Mouse (Mus musculus) bone marrow macrophage, adult 2 months (primary cell): Measurements from ENCODE around the gene Fgfbp3. TPM values are rescaled to one million over a fixed set of nuclear protein-coding genes. Genes with fewer than 3 reads are reported as not detected.
A peak's percentile ranks its signal among the peaks of the same experiment; 100 is the strongest.

Source experiments
- H3K27ac ChIP-seq: 2 replicates; pipeline ENCODE4 v1.5.1; 2012; ENCODE audit warnings: low read depth, low read length; ENCODE audit not compliant: insufficient read depth
- H3K4me1 ChIP-seq: 2 replicates; pipeline ENCODE4 v1.6.1; 2012; ENCODE audit warnings: low read length; ENCODE audit not compliant: control insufficient read depth, insufficient read depth
- H3K4me3 ChIP-seq: 2 replicates; pipeline ENCODE4 v1.5.1; 2012; ENCODE audit warnings: mild to moderate bottlenecking, low read length, moderate library complexity; ENCODE audit not compliant: insufficient read depth
- CTCF ChIP-seq: IDR thresholded peaks from 2 replicates; pipeline ENCODE4 v1.5.1; 2012; ENCODE audit warnings: low read depth, mild to moderate bottlenecking, low read length, moderate library complexity
- POLR2A ChIP-seq: IDR thresholded peaks from 2 replicates; pipeline ENCODE4 v1.6.1; 2012; ENCODE audit warnings: mild to moderate bottlenecking, low read depth, low read length, borderline replicate concordance
- polyA plus RNA-seq: library from polyadenylated mRNA; stranded (reverse); fragments of >200 nt; gene quantifications from 2 replicates; pipeline ENCODE4 v1.2.4, GENCODE M21; 2012; ENCODE audit not compliant: missing spikeins, insufficient read depth, insufficient read length

Gene Fgfbp3
- polyA plus RNA-seq, 1 experiment = 2.1 TPM

- Histone ChIP-seq H3K4me1 (peaks cover 30% of the 10 kb centered on the region), H3K27ac (no peak overlapping the region), H3K4me3 (no peak overlapping the region)
- no peak for TF ChIP-seq CTCF
- no peak for TF ChIP-seq POLR2A
Observed at GRCm38 (mm10) chr19:36929816-36930215, 10.4 kb upstream of the Fgfbp3 start.

GRCm38 (mm10) chr19:36927800-36928361, 8.5 kb upstream of the Fgfbp3 start:
- H3K4me3 ChIP-seq = peak overlapping the region; percentile 49
- H3K27ac ChIP-seq = peak overlapping the region; percentile 79
- TF ChIP-seq POLR2A (no peak), CTCF (no peak)
- H3K4me1 ChIP-seq = peaks cover 28% of the 10 kb centered on the region

- H3K27ac ChIP-seq = peak overlapping the region; percentile 82
- peaks cover 24% of the 10 kb centered on the region for H3K4me1 ChIP-seq
- TF ChIP-seq CTCF (no peak), POLR2A (no peak)
- peak overlapping the region; percentile 94 for H3K4me3 ChIP-seq
Observed at GRCm38 (mm10) chr19:36926553-36927236, 7.3 kb upstream of the Fgfbp3 start.

GRCm38 (mm10) chr19:36925671-36926552, 6.5 kb upstream of the Fgfbp3 start, which contains the start of gene Btaf1:
Btaf1 (plus strand) TSS chr19:36926079.
- TF ChIP-seq CTCF (no peak), POLR2A (peak; percentile 31; the same call in 1 of the 2 replicates)
- H3K4me3 ChIP-seq = peak within 1 kb of the TSS; percentile 94
- peaks cover 18% of the 10 kb centered on the region for H3K4me1 ChIP-seq
- H3K27ac ChIP-seq = peak within 1 kb of the TSS; percentile 82

- Histone ChIP-seq H3K4me1 (peaks cover 2% of the 10 kb centered on the region), H3K4me3 (no peak overlapping the region), H3K27ac (no peak overlapping the region)
- TF ChIP-seq POLR2A = no peak
- no peak for TF ChIP-seq CTCF
Observed at GRCm38 (mm10) chr19:36922936-36923335, 3.5 kb upstream of the Fgfbp3 start.

GRCm38 (mm10) chr19:36922015-36922414, 2.6 kb upstream of the Fgfbp3 start:
- peaks cover 2% of the 10 kb centered on the region for H3K4me1 ChIP-seq
- no peak overlapping the region for H3K27ac ChIP-seq
- TF ChIP-seq CTCF = no peak
- no peak for TF ChIP-seq POLR2A
- H3K4me3 ChIP-seq = no peak overlapping the region

GRCm38 (mm10) chr19:36918441-36919301, 744 bp downstream of the Fgfbp3 start:
- TF ChIP-seq POLR2A (no peak), CTCF (0 out of 2 replicates have a peak, but pooled peaks have one; percentile 17)
- H3K4me3 ChIP-seq = peak overlapping the region; percentile 88
- H3K4me1 ChIP-seq = peaks cover 8% of the 10 kb centered on the region
- peak overlapping the region; percentile 58 for H3K27ac ChIP-seq

- H3K27ac ChIP-seq = no peak overlapping the region
- peaks cover 8% of the 10 kb centered on the region for H3K4me1 ChIP-seq
- TF ChIP-seq POLR2A = no peak
- no peak for TF ChIP-seq CTCF
- H3K4me3 ChIP-seq = no peak overlapping the region
Observed at GRCm38 (mm10) chr19:36916876-36917389, 2.5 kb downstream of the Fgfbp3 start.

GRCm38 (mm10) chr19:36916206-36916605, 3.2 kb downstream of the Fgfbp3 start:
- Histone ChIP-seq H3K27ac (no peak overlapping the region), H3K4me3 (no peak overlapping the region), H3K4me1 (peaks cover 8% of the 10 kb centered on the region)
- TF ChIP-seq POLR2A (no peak), CTCF (no peak)

GRCm38 (mm10) chr19:36913064-36913463, 6.4 kb downstream of the Fgfbp3 start:
- H3K4me1 ChIP-seq = peaks cover 8% of the 10 kb centered on the region
- no peak overlapping the region for H3K4me3 ChIP-seq
- no peak for TF ChIP-seq CTCF
- TF ChIP-seq POLR2A = no peak

More at GRCm38 (mm10) chr19:36913064-36913463, 6.4 kb downstream of the Fgfbp3 start:
- H3K27ac ChIP-seq = no peak overlapping the region
